Mouse (Mus musculus) CH12.LX (cell line): Measurements from ENCODE around the gene Ldlrad1.

Source experiments
- CTCF ChIP-seq, 2 experiments: IDR thresholded peaks in 1 of 2; conservative IDR thresholded peaks in 1 of 2; 2 replicates each; pipeline ENCODE4 v1.5.1; 2011 to 2012; ENCODE audit warnings: low read depth in 2 of 2, low read length in 2 of 2, improper control_type of control experiment in 1 of 2, inconsistent platforms in 1 of 2, mild to moderate bottlenecking in 1 of 2, moderate library complexity in 1 of 2
- IRF4 ChIP-seq: IDR thresholded peaks from 2 replicates; pipeline ENCODE4 v1.6.1; 2014; ENCODE audit warnings: low read depth, mild to moderate bottlenecking, inconsistent platforms, low read length, improper control_type of control experiment
- JUND ChIP-seq: conservative IDR thresholded peaks from 2 replicates; pipeline ENCODE4 v1.6.1; 2011; ENCODE audit warnings: low read depth, low read length, improper control_type of control experiment
- NELFE ChIP-seq: IDR thresholded peaks from 2 replicates; pipeline ENCODE4 v1.6.1; 2011; ENCODE audit warnings: low read depth, low read length, improper control_type of control experiment
- POLR2A ChIP-seq: IDR thresholded peaks from 2 replicates; pipeline ENCODE4 v1.6.1; 2011; ENCODE audit warnings: low read depth, mild to moderate bottlenecking, improper control_type of control experiment, low read length
- RCOR1 ChIP-seq: conservative IDR thresholded peaks from 2 replicates; pipeline ENCODE4 v1.6.1; 2012; ENCODE audit warnings: low read depth, mild to moderate bottlenecking, inconsistent platforms, low read length, improper control_type of control experiment
- ZNF384 ChIP-seq: IDR thresholded peaks from 2 replicates; pipeline ENCODE4 v1.6.1; 2012; ENCODE audit warnings: low read depth, low read length, improper control_type of control experiment, inconsistent platforms

- TF ChIP-seq IRF4 (no peak), ZNF384 (no peak), NELFE (no peak), JUND (no peak), CTCF (conservative IDR thresholded peaks at IDR 0.05 in 1 of 2, IDR thresholded peaks at IDR 0.05 in 1 of 2; ENCODE audit: low read depth in 2 of 2, low read length in 2 of 2) (no peak), POLR2A (no peak), RCOR1 (no peak)
Measured at GRCm38 (mm10) chr4:107166700-107167099, 42.3 kb upstream of the Ldlrad1 start.
